9 mouse cellular contexts compared by ENCODE assay signal in the genomic region with DNA sequence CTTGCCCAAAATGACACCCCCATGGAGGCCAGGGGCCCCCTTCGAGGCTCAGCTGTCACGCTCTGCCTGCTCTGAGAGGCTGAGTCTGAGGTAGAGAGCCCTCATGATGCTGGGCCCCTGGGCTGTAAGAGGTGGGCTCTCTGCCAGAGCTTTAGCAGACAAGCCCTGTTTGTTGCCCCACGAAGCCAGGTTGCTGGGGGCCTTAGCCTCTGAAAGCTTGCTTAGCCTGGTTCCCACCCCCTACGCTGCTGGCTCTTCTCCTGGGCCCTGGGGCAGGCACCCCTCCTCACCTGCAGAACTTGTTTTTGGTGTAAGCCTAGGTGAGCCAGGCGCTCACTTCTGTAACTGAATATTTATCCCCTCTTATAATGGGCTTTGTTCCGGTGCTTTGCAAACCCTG. TPM values are rescaled to one million over a fixed set of nuclear protein-coding genes. Genes with fewer than 3 reads are reported as not detected.
DNase-seq lines count a peak whose midpoint lies in the region; ATAC-seq lines count a peak whose summit lies in the region.
"Had no signal": no experiment of that assay in that cellular context is flagged by ENCODE, and none has a peak within 500 bp of the region (broad histone marks: within the 10 kb centered on the region; RNA-seq: fewer than 3 reads in every experiment).

No protein-coding gene starts in this region.

- no peak for DNase-seq in heart, adult 18-20 months
- no peak for DNase-seq in intestine, embryonic 14.5 days (ENCODE audit: low spot score)
- no peak for DNase-seq in B cell, adult 2 months
- no peak for DNase-seq in frontal cortex, adult 2 months (ENCODE audit: extremely low spot score in 1 of 2, low spot score in 1 of 2)
- DNase-seq: gastrocnemius, postnatal 36 days; left cerebral cortex, postnatal 4 days had no signal

- WGBS in heart, embryonic 14.5 days = 43% methylated on average over 6 of the region's 6 CpGs
- WGBS in midbrain, embryonic 13.5 days = 32% methylated on average over 6 of the region's 6 CpGs
- 38% methylated on average over 6 of the region's 6 CpGs for WGBS in midbrain, embryonic 15.5 days
- WGBS in intestine, embryonic 14.5 days = 41% methylated on average over 6 of the region's 6 CpGs

- no peak overlapping the region for H3K4me3 ChIP-seq in heart, embryonic 14.5 days (ENCODE audit: control insufficient read depth in 1 of 2, insufficient read depth in 1 of 2, low read depth in 1 of 2, low read length in 2 of 2)
- no peak overlapping the region for H3K4me3 ChIP-seq in midbrain, embryonic 13.5 days (replicated peaks)
- no peak overlapping the region for H3K4me3 ChIP-seq in midbrain, embryonic 15.5 days
- H3K4me3 ChIP-seq in intestine, embryonic 14.5 days (ENCODE audit: low read depth, low read length) = no peak overlapping the region

- no peaks in the 10 kb centered on the region for H3K27me3 ChIP-seq in heart, embryonic 14.5 days (ENCODE audit: control insufficient read depth, insufficient read depth, low read length)
- H3K27me3 ChIP-seq in midbrain, embryonic 13.5 days = peaks cover 12% of the 10 kb centered on the region
- no peaks in the 10 kb centered on the region for H3K27me3 ChIP-seq in midbrain, embryonic 15.5 days (replicated peaks)
- no peaks in the 10 kb centered on the region for H3K27me3 ChIP-seq in intestine, embryonic 14.5 days (replicated peaks; ENCODE audit: control insufficient read depth, insufficient read depth, low read length)

- H3K9me3 ChIP-seq in heart, embryonic 14.5 days (ENCODE audit: control insufficient read depth, low read length) = no peaks in the 10 kb centered on the region
- H3K9me3 ChIP-seq in midbrain, embryonic 13.5 days = no peaks in the 10 kb centered on the region
- H3K9me3 ChIP-seq in midbrain, embryonic 15.5 days = no peaks in the 10 kb centered on the region
- H3K9me3 ChIP-seq in intestine, embryonic 14.5 days (ENCODE audit: control insufficient read depth, low read length) = no peaks in the 10 kb centered on the region

- peak overlapping the region; percentile 35 for H3K4me2 ChIP-seq in heart, embryonic 14.5 days (ENCODE audit: low read length)
- peak overlapping the region; percentile 12; the same call in 1 of the 2 replicates for H3K4me2 ChIP-seq in midbrain, embryonic 13.5 days (replicated peaks)
- H3K4me2 ChIP-seq in midbrain, embryonic 15.5 days = no peak overlapping the region
- no peak overlapping the region for H3K4me2 ChIP-seq in intestine, embryonic 14.5 days (ENCODE audit: low read length)

- H3K36me3 ChIP-seq in heart, embryonic 14.5 days (ENCODE audit: control insufficient read depth, insufficient read depth, low read length) = 0 out of 2 replicates have a peak, but pooled peaks cover 4% of the 10 kb centered on the region
- no peaks in the 10 kb centered on the region for H3K36me3 ChIP-seq in midbrain, embryonic 13.5 days
- no peaks in the 10 kb centered on the region for H3K36me3 ChIP-seq in midbrain, embryonic 15.5 days (replicated peaks)
- peaks cover 12% of the 10 kb centered on the region for H3K36me3 ChIP-seq in intestine, embryonic 14.5 days (ENCODE audit: control insufficient read depth, insufficient read depth, low read length)

- peaks cover 45 to 52% of the 10 kb centered on the region in 2 experiments for H3K4me1 ChIP-seq in heart, embryonic 14.5 days (ENCODE audit: control insufficient read depth in 2 of 2, insufficient read depth in 2 of 2, low read length in 2 of 2)
- peaks cover 61% of the 10 kb centered on the region for H3K4me1 ChIP-seq in midbrain, embryonic 13.5 days (replicated peaks)
- peaks cover 53% of the 10 kb centered on the region for H3K4me1 ChIP-seq in midbrain, embryonic 15.5 days
- peaks cover 68% of the 10 kb centered on the region for H3K4me1 ChIP-seq in intestine, embryonic 14.5 days (replicated peaks; ENCODE audit: control insufficient read depth, insufficient read depth, low read length)

- H3K9ac ChIP-seq in heart, embryonic 14.5 days (ENCODE audit: low read length) = peak overlapping the region; percentile 13
- H3K9ac ChIP-seq in midbrain, embryonic 13.5 days (replicated peaks) = 0 out of 2 replicates have a peak overlapping the region, but pooled peaks have one; percentile 10
- H3K9ac ChIP-seq in midbrain, embryonic 15.5 days = no peak overlapping the region
- H3K9ac ChIP-seq in intestine, embryonic 14.5 days (ENCODE audit: low read length) = peak overlapping the region; percentile 20; the same call in 1 of the 2 replicates

- no peak for ATAC-seq in heart, embryonic 14.5 days (ENCODE audit: insufficient number of reproducible peaks, insufficient read depth, low FRiP score, low read depth)
- ATAC-seq in midbrain, embryonic 13.5 days = 0 out of 2 replicates have a peak, but pooled peaks have one; percentile 16
- ATAC-seq in midbrain, embryonic 15.5 days (replicated peaks) = no peak
- no peak for ATAC-seq in intestine, embryonic 14.5 days (replicated peaks; ENCODE audit: low FRiP score, low TSS enrichment, low read depth)

- H3K27ac ChIP-seq in heart, embryonic 14.5 days (replicated peaks in 1 of 2; ENCODE audit: control insufficient read depth in 1 of 2, insufficient read depth in 1 of 2, low read depth in 2 of 2, low read length in 2 of 2) = peak overlapping the region; percentile 42 to 91; a peak in 3 of 4 replicates
- H3K27ac ChIP-seq in midbrain, embryonic 13.5 days = 0 out of 2 replicates have a peak overlapping the region, but pooled peaks have one; percentile 60
- H3K27ac ChIP-seq in midbrain, embryonic 15.5 days = no peak overlapping the region; the same call in 1 of the 2 replicates
- H3K27ac ChIP-seq in intestine, embryonic 14.5 days (ENCODE audit: low read depth) = peak overlapping the region; percentile 92; the same call in 1 of the 2 replicates

RNA-seq across cellular contexts. Expression of gene Ece1, which starts 55.6 kb away (rescaled TPM):
- 92.8 and 94.3 TPM in 2 replicates for polyA plus RNA-seq in heart, embryonic 14.5 days (2014; fragmentation: Nextera tagmentation; extraction: Ambion mirVana)
- 100 to 1,000 TPM; 105 to 121 TPM for total RNA-seq in heart, adult 18-20 months (2021)
- polyA plus RNA-seq in midbrain, embryonic 13.5 days (2015; fragmentation: Nextera tagmentation; extraction: Ambion mirVana) = 12.7 and 19.4 TPM in 2 replicates
- polyA plus RNA-seq in midbrain, embryonic 15.5 days (2015; fragmentation: Nextera tagmentation; extraction: Ambion mirVana) = 20.7 and 23.1 TPM in 2 replicates
- 94.2 and 96.9 TPM in 2 replicates for polyA plus RNA-seq in intestine, embryonic 14.5 days (2014; fragmentation: Nextera tagmentation; extraction: Ambion mirVana)
- 24.6 and 29.5 TPM in 2 replicates for polyA plus RNA-seq in frontal cortex, adult 2 months (2012; rRNA removed)

Comparison
In these comparisons a context has a peak if more than half of its experiments do, and no peak if none do; other contexts are left out.
1. H3K4me2 ChIP-seq: peak in heart, embryonic 14.5 days (single experiment) and midbrain, embryonic 13.5 days (single experiment); none in midbrain, embryonic 15.5 days (single experiment) and intestine, embryonic 14.5 days (single experiment).